Mouse (Mus musculus) megakaryocyte, embryonic 14.5 days (primary cell): ENCODE measurements around the gene Auts2.

Experiments used
- FLI1 ChIP-seq: IDR thresholded peaks from 2 replicates; pipeline ENCODE4 v1.6.1; 2012; ENCODE audit warnings: low read length, inconsistent platforms, mixed read lengths
- GATA1 ChIP-seq: IDR thresholded peaks from 3 replicates; pipeline ENCODE4 v1.6.1; 2012; ENCODE audit warnings: mixed read lengths, low read length, inconsistent platforms, borderline replicate concordance

DNA sequence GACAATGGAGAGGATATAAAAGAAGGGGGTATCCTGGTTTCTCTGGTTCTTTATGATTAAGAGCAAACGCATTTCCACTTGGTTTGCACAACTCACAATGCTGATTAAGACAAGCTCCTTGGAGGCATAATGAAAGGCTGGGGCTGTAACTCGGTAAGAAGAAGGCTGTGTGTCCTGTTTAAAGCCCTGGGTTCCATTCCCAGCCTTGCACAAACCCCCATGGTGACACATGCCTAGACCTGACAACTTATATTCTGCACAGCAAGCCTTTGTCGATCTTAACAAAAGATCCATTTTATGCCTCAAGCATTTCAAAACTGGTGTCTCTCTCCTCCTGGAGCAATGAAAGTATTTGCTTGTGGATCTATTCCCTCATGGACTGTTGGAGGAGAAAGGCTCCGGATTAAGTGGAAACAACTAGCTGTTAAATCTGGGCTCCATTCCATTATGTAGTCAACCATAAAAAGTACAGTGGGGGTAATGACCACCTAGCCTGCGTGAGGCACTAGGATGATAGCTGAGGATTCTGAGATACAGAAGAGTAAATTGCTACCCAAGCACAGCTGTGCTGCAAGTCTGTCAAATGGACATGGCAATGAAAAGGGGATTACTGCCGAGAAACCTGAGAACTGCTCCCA, 218.8 kb downstream of the Auts2 start:
- TF ChIP-seq FLI1 (no peak), GATA1 (no peak)
